In the genomic region with DNA sequence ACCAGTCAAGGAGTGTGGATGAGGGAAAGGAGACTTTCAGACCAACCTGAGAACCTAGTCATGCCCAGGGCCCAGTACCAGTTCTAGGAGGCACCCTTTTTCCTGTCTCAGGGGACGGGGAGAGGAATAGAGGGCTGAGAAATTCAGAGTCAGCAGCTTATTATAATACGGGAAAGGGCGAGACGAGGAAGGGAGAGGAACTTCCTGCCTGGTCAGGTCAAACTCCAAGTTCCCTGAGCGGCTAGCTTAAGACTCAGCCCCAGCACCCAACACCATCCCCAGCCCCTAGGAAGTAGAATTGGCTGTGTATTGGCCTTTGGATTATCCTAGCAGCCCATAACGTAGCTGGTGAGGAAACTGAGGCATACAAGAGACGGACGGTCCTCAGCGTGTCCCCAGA, we compare ENCODE assay signal across 8 mouse cellular contexts. TPM values are rescaled to one million over a fixed set of nuclear protein-coding genes. Genes with fewer than 3 reads are reported as not detected.
DNase-seq lines count a peak whose midpoint lies in the region; ATAC-seq and TF ChIP-seq lines count a peak whose summit lies in the region.

No protein-coding gene starts in this region.

- H3K27ac ChIP-seq in liver, adult 2 months (replicated peaks; ENCODE audit: insufficient read depth, low read depth, low read length) = peak overlapping the region; percentile 74
- no peak overlapping the region for H3K27ac ChIP-seq in liver, embryonic 12.5 days
- peak overlapping the region; percentile 97 for H3K27ac ChIP-seq in intestine, postnatal 0 days (ENCODE audit: low read depth, low read length)
- H3K27ac ChIP-seq in limb, embryonic 13.5 days = peak overlapping the region; percentile 87; the same call in 1 of the 2 replicates
- no peak overlapping the region; the same call in 1 of the 2 replicates for H3K27ac ChIP-seq in neural tube, embryonic 15.5 days (replicated peaks)
- no peak overlapping the region for H3K27ac ChIP-seq in thymus, adult 2 months (ENCODE audit: control insufficient read depth, insufficient read depth, low read length)

- H3K79me2 ChIP-seq in liver, adult 2 months (ENCODE audit: control insufficient read depth, insufficient read depth, low read length) = no peaks in the 10 kb centered on the region

- peak overlapping the region; percentile 6; the same call in 1 of the 2 replicates for H3K4me3 ChIP-seq in liver, adult 2 months (ENCODE audit: insufficient read depth, low read depth, low read length)
- H3K4me3 ChIP-seq in liver, embryonic 12.5 days = no peak overlapping the region
- peak overlapping the region; percentile 54 for H3K4me3 ChIP-seq in intestine, postnatal 0 days (ENCODE audit: low read depth, low read length)
- H3K4me3 ChIP-seq in limb, embryonic 13.5 days = peak overlapping the region; percentile 30
- no peak overlapping the region for H3K4me3 ChIP-seq in neural tube, embryonic 15.5 days (replicated peaks)
- no peak overlapping the region for H3K4me3 ChIP-seq in thymus, adult 2 months (ENCODE audit: control insufficient read depth, insufficient read depth, low read length)

- TF ChIP-seq CTCF in liver, adult 2 months (IDR thresholded peaks at IDR 0.05; ENCODE audit: low read depth, low read length) = no peak
- TF ChIP-seq CTCF in intestine, postnatal 0 days (IDR thresholded peaks at IDR 0.05; ENCODE audit: low read depth) = no peak
- no peak for TF ChIP-seq CTCF in thymus, adult 2 months (IDR thresholded peaks at IDR 0.05; ENCODE audit: borderline replicate concordance, control insufficient read depth, extremely low read depth, insufficient read depth, low read length, poor library complexity)

- no peak for TF ChIP-seq POLR2A in liver, adult 2 months (IDR thresholded peaks at IDR 0.05; ENCODE audit: extremely low read depth, insufficient read depth, low read length)
- TF ChIP-seq POLR2A in thymus, adult 2 months (IDR thresholded peaks at IDR 0.05; ENCODE audit: control insufficient read depth, extremely low read depth, insufficient read depth, low read length, poor library complexity) = no peak

- peak; percentile 25 for DNase-seq in liver, adult 2 months (ENCODE audit: extremely low read depth, low read depth, low spot score)
- no peak for DNase-seq in urinary bladder, postnatal 4 days (ENCODE audit: low spot score in 2 of 2)
- DNase-seq in thymus, postnatal 14 days = no peak
- no peak for DNase-seq in thymus, adult 2 months

- no peaks in the 10 kb centered on the region for H3K36me3 ChIP-seq in liver, adult 2 months (ENCODE audit: control insufficient read depth, insufficient read depth, low read length)
- H3K36me3 ChIP-seq in liver, embryonic 12.5 days = peaks cover 2% of the 10 kb centered on the region; the same call in 1 of the 2 replicates
- peaks cover 2% of the 10 kb centered on the region; the same call in 1 of the 2 replicates for H3K36me3 ChIP-seq in intestine, postnatal 0 days (ENCODE audit: control insufficient read depth, insufficient read depth)
- no peaks in the 10 kb centered on the region for H3K36me3 ChIP-seq in limb, embryonic 13.5 days
- H3K36me3 ChIP-seq in neural tube, embryonic 15.5 days = no peaks in the 10 kb centered on the region
- no peaks in the 10 kb centered on the region for H3K36me3 ChIP-seq in thymus, adult 2 months (ENCODE audit: control insufficient read depth, insufficient read depth, low read length)

- H3K9me3 ChIP-seq in liver, embryonic 12.5 days (replicated peaks) = no peaks in the 10 kb centered on the region
- H3K9me3 ChIP-seq in intestine, postnatal 0 days (ENCODE audit: control insufficient read depth) = no peaks in the 10 kb centered on the region
- no peaks in the 10 kb centered on the region for H3K9me3 ChIP-seq in limb, embryonic 13.5 days
- H3K9me3 ChIP-seq in neural tube, embryonic 15.5 days (replicated peaks) = no peaks in the 10 kb centered on the region

- H3K4me1 ChIP-seq in liver, adult 2 months (ENCODE audit: control insufficient read depth, insufficient read depth, low read length) = peaks cover 2% of the 10 kb centered on the region; the same call in 1 of the 2 replicates
- H3K4me1 ChIP-seq in liver, embryonic 12.5 days = peaks cover 12% of the 10 kb centered on the region
- peaks cover 15% of the 10 kb centered on the region; the same call in 1 of the 2 replicates for H3K4me1 ChIP-seq in intestine, postnatal 0 days (replicated peaks; ENCODE audit: control insufficient read depth, insufficient read depth, low read length)
- peaks cover 48% of the 10 kb centered on the region for H3K4me1 ChIP-seq in limb, embryonic 13.5 days
- peaks cover 23% of the 10 kb centered on the region for H3K4me1 ChIP-seq in neural tube, embryonic 15.5 days
- peaks cover 7% of the 10 kb centered on the region; the same call in 1 of the 2 replicates for H3K4me1 ChIP-seq in thymus, adult 2 months (replicated peaks; ENCODE audit: control insufficient read depth, insufficient read depth, low read length)

- no peak overlapping the region for H3K4me2 ChIP-seq in liver, embryonic 12.5 days
- peak overlapping the region; percentile 73 for H3K4me2 ChIP-seq in intestine, postnatal 0 days (replicated peaks; ENCODE audit: low read depth)
- peak overlapping the region; percentile 60 for H3K4me2 ChIP-seq in limb, embryonic 13.5 days (replicated peaks)
- H3K4me2 ChIP-seq in neural tube, embryonic 15.5 days = peak overlapping the region; percentile 42

- no peaks in the 10 kb centered on the region for H3K27me3 ChIP-seq in liver, adult 2 months (ENCODE audit: control insufficient read depth, insufficient read depth, low read length)
- H3K27me3 ChIP-seq in liver, embryonic 12.5 days (replicated peaks) = no peaks in the 10 kb centered on the region
- H3K27me3 ChIP-seq in intestine, postnatal 0 days (replicated peaks; ENCODE audit: control insufficient read depth, insufficient read depth, low read length) = no peaks in the 10 kb centered on the region
- H3K27me3 ChIP-seq in limb, embryonic 13.5 days = no peaks in the 10 kb centered on the region
- no peaks in the 10 kb centered on the region for H3K27me3 ChIP-seq in neural tube, embryonic 15.5 days (replicated peaks)
- no peaks in the 10 kb centered on the region for H3K27me3 ChIP-seq in thymus, adult 2 months (ENCODE audit: control insufficient read depth, insufficient read depth, low read length)

- H3K9ac ChIP-seq in liver, adult 2 months (ENCODE audit: low read depth, low read length) = peak overlapping the region; percentile 18
- H3K9ac ChIP-seq in liver, embryonic 12.5 days = no peak overlapping the region
- H3K9ac ChIP-seq in intestine, postnatal 0 days (ENCODE audit: low read depth, low read length) = peak overlapping the region; percentile 68
- H3K9ac ChIP-seq in limb, embryonic 13.5 days = no peak overlapping the region
- no peak overlapping the region for H3K9ac ChIP-seq in neural tube, embryonic 15.5 days (replicated peaks)

- 68% methylated on average over 9 of the region's 9 CpGs for WGBS in liver, adult 2 months
- WGBS in liver, embryonic 12.5 days (ENCODE audit: insufficient replicate concordance) = 53% methylated on average over 9 of the region's 9 CpGs
- 21% methylated on average over 9 of the region's 9 CpGs for WGBS in intestine, postnatal 0 days
- WGBS in limb, embryonic 13.5 days = 57% methylated on average over 9 of the region's 9 CpGs
- WGBS in neural tube, embryonic 15.5 days = 76% methylated on average over 9 of the region's 9 CpGs
- WGBS in thymus, adult 2 months = 42% methylated on average over 9 of the region's 9 CpGs

- no peak for ATAC-seq in liver, embryonic 12.5 days
- peak; percentile 83 for ATAC-seq in intestine, postnatal 0 days
- no peak for ATAC-seq in limb, embryonic 13.5 days (ENCODE audit: low FRiP score, low read depth)
- ATAC-seq in neural tube, embryonic 15.5 days (ENCODE audit: low FRiP score) = no peak

RNA-seq across cellular contexts. Expression of a gene that starts 0.7 kb away (rescaled TPM):
- total RNA-seq in liver, adult 2 months (2014; rRNA removed) = 0.54 and 3.4 TPM in 2 replicates
- polyA plus RNA-seq in liver, adult 2 months (2012; rRNA removed) = 0.46 and 1.8 TPM in 2 replicates
- 1.2 and 2.7 TPM in 2 replicates for polyA plus RNA-seq in liver, embryonic 12.5 days (2016; fragmentation: Nextera tagmentation; extraction: Ambion mirVana)
- 597 and 634 TPM in 2 replicates for polyA plus RNA-seq in intestine, postnatal 0 days (2015; fragmentation: Nextera tagmentation; extraction: Ambion mirVana)
- 8.9 and 12.8 TPM in 2 replicates for polyA plus RNA-seq in limb, embryonic 13.5 days (2015; fragmentation: Nextera tagmentation; extraction: Ambion mirVana)
- polyA plus RNA-seq in neural tube, embryonic 15.5 days (2015; fragmentation: Nextera tagmentation; extraction: Ambion mirVana) = 7.1 and 21.3 TPM in 2 replicates
- 0.99 and 1.9 TPM in 2 replicates for polyA plus RNA-seq in thymus, adult 2 months (2012; rRNA removed)

RNA-seq across cellular contexts. Expression of a gene that starts 18.6 kb away (rescaled TPM):
- 1.2 and 2.3 TPM in 2 replicates for total RNA-seq in liver, adult 2 months (2014; rRNA removed)
- polyA plus RNA-seq in liver, adult 2 months (2012; rRNA removed) = 4.6 and 9.1 TPM in 2 replicates
- polyA plus RNA-seq in liver, embryonic 12.5 days (2016; fragmentation: Nextera tagmentation; extraction: Ambion mirVana) = 15.2 and 18.5 TPM in 2 replicates
- polyA plus RNA-seq in intestine, postnatal 0 days (2015; fragmentation: Nextera tagmentation; extraction: Ambion mirVana) = 60.3 and 63.3 TPM in 2 replicates
- polyA plus RNA-seq in limb, embryonic 13.5 days (2015; fragmentation: Nextera tagmentation; extraction: Ambion mirVana) = 20.3 and 21.3 TPM in 2 replicates
- polyA plus RNA-seq in neural tube, embryonic 15.5 days (2015; fragmentation: Nextera tagmentation; extraction: Ambion mirVana) = 5.7 and 10.5 TPM in 2 replicates
- polyA plus RNA-seq in thymus, adult 2 months (2012; rRNA removed) = 83.6 and 106 TPM in 2 replicates

RNA-seq across cellular contexts. Expression of a gene that starts 45.5 kb away (rescaled TPM):
- total RNA-seq in liver, adult 2 months (2014; rRNA removed) = 12.4 and 12.7 TPM in 2 replicates
- polyA plus RNA-seq in liver, adult 2 months (2012; rRNA removed) = 3.2 and 3.3 TPM in 2 replicates
- polyA plus RNA-seq in liver, embryonic 12.5 days (2016; fragmentation: Nextera tagmentation; extraction: Ambion mirVana) = 19.5 and 20.3 TPM in 2 replicates
- polyA plus RNA-seq in intestine, postnatal 0 days (2015; fragmentation: Nextera tagmentation; extraction: Ambion mirVana) = 8.9 and 9.2 TPM in 2 replicates
- polyA plus RNA-seq in limb, embryonic 13.5 days (2015; fragmentation: Nextera tagmentation; extraction: Ambion mirVana) = 19.4 and 21.9 TPM in 2 replicates
- polyA plus RNA-seq in neural tube, embryonic 15.5 days (2015; fragmentation: Nextera tagmentation; extraction: Ambion mirVana) = 39.8 and 45.4 TPM in 2 replicates
- 15.3 and 20.5 TPM in 2 replicates for polyA plus RNA-seq in thymus, adult 2 months (2012; rRNA removed)

Comparison
In these comparisons a context has a peak if more than half of its experiments do, and no peak if none do; other contexts are left out.
1. H3K27ac ChIP-seq: peak in liver, adult 2 months (single experiment), intestine, postnatal 0 days (single experiment) and limb, embryonic 13.5 days (single experiment); none in liver, embryonic 12.5 days (single experiment), neural tube, embryonic 15.5 days (single experiment) and thymus, adult 2 months (single experiment).
2. H3K4me3 ChIP-seq: peak in liver, adult 2 months (single experiment), intestine, postnatal 0 days (single experiment) and limb, embryonic 13.5 days (single experiment); none in liver, embryonic 12.5 days (single experiment), neural tube, embryonic 15.5 days (single experiment) and thymus, adult 2 months (single experiment).
3. H3K9ac ChIP-seq: peak in liver, adult 2 months (single experiment) and intestine, postnatal 0 days (single experiment); none in liver, embryonic 12.5 days (single experiment), limb, embryonic 13.5 days (single experiment) and neural tube, embryonic 15.5 days (single experiment).
4. RNA of a gene that starts 0.7 kb away (polyA plus RNA-seq): 597 to 634 TPM in intestine, postnatal 0 days; 8.9 to 12.8 TPM in limb, embryonic 13.5 days, 7.1 to 21.3 TPM in neural tube, embryonic 15.5 days, 1.2 to 2.7 TPM in liver, embryonic 12.5 days, 0.99 to 1.9 TPM in thymus, adult 2 months and 0.46 to 1.8 TPM in liver, adult 2 months; every median in the first group is over 10 times any median in the second.